Mouse (Mus musculus) hematopoietic stem cell, adult 5-6 weeks (primary cell): ENCODE results near the gene Ckap2. TPM values are rescaled to one million over a fixed set of nuclear protein-coding genes. Genes with fewer than 3 reads are reported as not detected.

Experiments used
- total RNA-seq: library from RNA; stranded (forward); fragments of 172-1452, 232-1000 nt; gene quantifications from 2 replicates; pipeline ENCODE4 v1.2.3, GENCODE M21; 2017

The Ckap2 gene
- total RNA-seq, 1 experiment from 2014 or later, result 40.8 TPM

Other genes with a start within 250 kb of the Ckap2 start
- not detected in 2 replicates for gene Defb35, start 247.5 kb downstream of the Ckap2 start, total RNA-seq
- not detected in 2 replicates for gene Defb13, start 239.1 kb downstream of the Ckap2 start, total RNA-seq
- not detected in 2 replicates for gene Fam90a1a, start 227.1 kb downstream of the Ckap2 start, total RNA-seq
- gene Ccdc70, start 216.0 kb downstream of the Ckap2 start, total RNA-seq, result not detected in 2 replicates
- 1.4 and 3.9 TPM in 2 replicates for gene Atp7b, start 125.5 kb downstream of the Ckap2 start, total RNA-seq
- 11.9 and 17.9 TPM in 2 replicates for gene Alg11, start 125.1 kb downstream of the Ckap2 start, total RNA-seq
- gene Nek5, start 60.8 kb downstream of the Ckap2 start, total RNA-seq, result not detected in 2 replicates
- 3.7 and 5.1 TPM in 2 replicates for gene Nek3, start 19.4 kb downstream of the Ckap2 start, total RNA-seq
- 55.0 and 68.1 TPM in 2 replicates for gene Vps36, start 7.0 kb upstream of the Ckap2 start, total RNA-seq
- gene Thsd1, start 41.5 kb upstream of the Ckap2 start, total RNA-seq, result 12.0 and 17.0 TPM in 2 replicates
- gene Tpte, start 97.6 kb upstream of the Ckap2 start, total RNA-seq, result not detected in 2 replicates
- gene Slc25a15, start 212.8 kb upstream of the Ckap2 start, total RNA-seq, result 14.4 and 15.3 TPM in 2 replicates
- 23.8 and 31.4 TPM in 2 replicates for gene Mrps31, start 225.5 kb upstream of the Ckap2 start, total RNA-seq